Mouse (Mus musculus): Measurements from ENCODE around the gene Palmd.

Gene Palmd

DNA sequence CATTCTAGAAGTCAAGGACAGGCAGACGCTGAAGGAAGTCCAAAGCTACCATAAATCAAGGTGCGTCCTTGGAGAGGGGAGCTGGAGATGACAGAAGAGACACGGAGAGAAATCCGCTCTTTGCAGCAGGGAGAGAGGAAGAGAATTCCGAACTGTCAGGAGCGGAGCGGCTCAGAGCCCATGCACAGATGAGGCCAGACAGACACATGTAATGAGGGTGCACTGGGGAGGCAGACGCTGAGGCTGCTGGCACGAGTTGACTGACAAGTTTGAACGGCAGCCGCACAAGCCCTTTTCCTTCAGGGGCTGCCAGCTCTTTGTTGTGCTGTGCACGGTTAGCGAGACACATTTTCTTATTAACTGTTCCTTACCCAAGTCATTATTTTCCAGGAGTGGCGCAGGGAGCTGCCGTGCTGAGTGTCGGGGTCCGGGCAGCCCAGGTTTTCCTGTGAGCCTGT, at the start of gene Palmd:
TSS of gene Palmd (minus strand) at position 448 of the 458 bp plus-strand sequence.
- no peak for DNase-seq (ENCODE audit: low read depth)

DNA sequence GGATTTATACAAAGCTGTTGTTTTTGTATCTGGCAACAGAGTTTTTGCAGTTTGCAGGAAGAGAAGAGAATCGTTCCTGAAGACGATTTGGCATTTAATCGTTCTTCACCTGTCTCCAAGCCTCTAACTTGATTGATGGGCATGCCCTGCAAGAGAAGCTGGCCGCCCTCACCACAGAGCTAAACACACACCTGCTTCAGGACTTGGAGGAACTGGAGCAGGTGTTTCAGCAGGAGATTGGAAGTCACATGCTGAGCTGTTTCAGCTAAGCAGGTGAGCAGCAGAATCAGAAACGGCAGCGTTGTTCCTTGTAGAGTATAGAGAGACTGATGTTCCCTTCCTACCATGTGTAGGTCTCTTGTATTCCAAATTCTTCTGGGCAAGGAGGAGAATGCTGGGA, 41.4 kb upstream of the Palmd start:
- DNase-seq (ENCODE audit: low read depth): no peak

DNA sequence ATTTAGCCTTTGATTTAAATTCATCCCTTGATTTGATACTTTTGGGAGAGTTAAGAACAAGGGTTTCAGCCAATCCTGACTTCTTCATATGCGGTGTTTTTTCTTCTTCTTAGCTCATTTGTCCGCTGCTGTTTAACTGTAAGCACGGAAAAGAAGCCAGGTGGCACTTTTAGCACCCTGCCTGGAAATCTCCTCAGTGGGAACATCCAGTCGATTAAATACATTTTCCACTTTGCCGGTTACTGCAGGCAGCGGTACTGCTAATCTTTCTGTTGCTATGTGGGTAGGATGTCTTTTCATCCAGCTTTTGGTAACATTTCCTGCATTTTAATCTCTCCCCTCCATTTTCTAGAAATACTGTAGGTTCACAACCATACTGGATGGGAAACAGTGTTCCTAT, 38.6 kb upstream of the Palmd start:
- no peak for DNase-seq (ENCODE audit: low read depth)

DNA sequence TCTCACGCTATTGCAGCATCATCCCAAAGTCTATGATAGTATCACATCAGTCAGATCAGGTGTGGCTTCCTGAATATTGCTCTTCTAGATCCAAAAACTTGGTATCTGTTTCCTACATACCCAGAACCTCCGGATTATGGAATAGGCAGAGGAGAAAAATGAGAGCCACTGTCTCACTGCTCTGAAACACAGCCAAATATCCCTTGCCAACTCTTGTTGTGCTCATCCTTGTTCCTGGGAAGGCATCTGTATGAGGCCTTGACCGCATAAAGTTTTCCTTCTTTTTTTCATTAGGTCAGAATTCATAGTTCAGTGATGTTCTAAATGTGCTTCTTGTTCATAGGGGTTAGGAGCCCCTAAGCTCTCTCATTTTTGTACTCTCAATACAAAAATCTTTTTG, 37.8 kb upstream of the Palmd start:
- no peak for DNase-seq (ENCODE audit: low read depth)

DNA sequence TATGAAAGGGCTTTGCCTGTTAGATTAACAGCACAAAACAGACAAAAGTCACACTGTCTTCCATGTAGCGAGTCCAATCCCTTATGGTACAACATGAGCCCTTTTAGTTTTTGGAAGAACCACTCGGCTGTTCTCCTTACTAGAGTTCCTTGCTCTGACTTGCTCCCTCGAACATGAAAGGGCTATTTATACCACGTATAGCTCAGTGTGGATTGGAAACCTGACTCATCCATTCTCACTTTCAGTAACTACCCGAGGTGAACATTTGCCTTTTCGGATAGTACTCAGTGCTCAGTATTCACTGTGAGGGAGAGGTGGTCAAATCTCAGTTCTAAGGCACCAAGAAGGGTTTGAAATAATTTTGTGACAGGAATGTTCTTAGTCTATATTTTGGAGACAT, 34.6 kb upstream of the Palmd start:
- DNase-seq (ENCODE audit: low read depth): no peak

DNA sequence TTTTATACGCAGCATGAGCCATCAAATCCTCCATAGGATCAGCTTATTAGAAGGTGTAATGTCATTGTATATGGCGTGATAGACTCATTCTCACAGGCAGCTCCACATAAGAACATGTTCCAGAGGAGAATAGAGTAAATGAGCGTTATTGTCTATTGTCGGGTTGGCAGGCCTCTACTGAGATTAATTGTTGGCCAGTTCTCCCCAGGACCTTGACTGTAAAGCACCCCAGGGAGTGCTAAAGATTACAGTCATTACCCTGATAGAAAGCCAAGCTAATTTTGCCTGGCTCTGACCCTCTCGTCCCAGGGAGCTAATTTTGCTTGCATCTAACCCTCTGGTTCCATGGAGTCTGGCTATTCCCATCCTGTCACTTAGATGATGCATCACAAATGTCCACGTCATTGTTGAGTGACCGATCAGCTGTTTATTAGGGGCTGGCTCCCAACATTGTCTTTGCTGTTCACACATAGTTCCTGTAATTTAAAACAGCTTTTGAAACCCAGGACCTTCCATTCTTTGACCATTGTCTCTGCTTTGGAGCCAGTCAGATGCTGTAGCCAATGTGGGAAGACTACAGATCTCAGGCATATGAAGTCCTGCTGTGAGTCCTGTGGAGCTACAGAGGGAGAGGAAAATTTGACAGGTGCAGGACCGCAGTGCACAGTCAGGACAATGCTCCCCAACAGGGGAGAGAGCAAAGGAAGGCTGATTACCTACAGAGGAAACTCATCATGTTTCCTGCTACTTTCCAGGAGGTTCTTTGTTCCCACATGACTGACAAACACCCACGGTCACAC, 33.1 kb upstream of the Palmd start:
- DNase-seq (ENCODE audit: low read depth): no peak

DNA sequence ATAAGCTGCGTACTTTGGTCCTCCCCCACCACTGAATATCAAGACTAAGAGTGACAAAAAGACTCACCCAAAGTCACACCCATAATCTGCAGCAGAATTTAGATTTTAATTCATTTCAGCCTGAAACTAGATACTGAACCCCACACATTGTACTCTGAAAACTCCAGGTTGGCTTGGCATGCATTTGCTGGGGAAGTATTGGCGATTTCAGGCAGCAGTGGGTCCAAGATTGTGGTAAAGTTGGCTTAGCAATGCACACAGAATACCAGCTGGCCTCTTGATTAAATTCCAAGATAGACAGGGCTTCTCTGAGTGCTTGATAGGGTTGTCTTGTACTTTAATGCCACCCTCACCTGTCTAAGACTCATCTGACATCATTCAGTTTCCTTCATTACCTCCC, 24.2 kb upstream of the Palmd start:
- DNase-seq (ENCODE audit: low read depth): no peak

DNA sequence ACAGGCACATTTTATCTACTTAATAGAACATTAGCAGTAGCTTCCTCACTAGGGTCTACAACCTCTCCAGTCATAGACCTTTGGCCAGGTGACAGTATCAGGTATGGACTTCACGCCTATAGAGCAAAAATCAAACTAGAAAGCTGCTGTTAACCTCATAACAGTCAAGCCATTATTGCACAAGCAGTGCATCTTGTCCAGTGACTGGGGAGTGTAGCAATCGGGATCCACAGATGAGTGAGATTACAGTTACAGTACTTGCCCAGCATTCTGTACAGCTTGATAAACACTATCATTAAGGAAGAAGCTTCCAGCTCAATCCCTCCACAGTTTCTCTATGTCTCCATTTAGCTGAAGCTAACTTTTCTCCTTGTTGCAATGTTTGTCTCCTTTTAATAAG, 22.4 kb upstream of the Palmd start:
- no peak for DNase-seq (ENCODE audit: low read depth)

DNA sequence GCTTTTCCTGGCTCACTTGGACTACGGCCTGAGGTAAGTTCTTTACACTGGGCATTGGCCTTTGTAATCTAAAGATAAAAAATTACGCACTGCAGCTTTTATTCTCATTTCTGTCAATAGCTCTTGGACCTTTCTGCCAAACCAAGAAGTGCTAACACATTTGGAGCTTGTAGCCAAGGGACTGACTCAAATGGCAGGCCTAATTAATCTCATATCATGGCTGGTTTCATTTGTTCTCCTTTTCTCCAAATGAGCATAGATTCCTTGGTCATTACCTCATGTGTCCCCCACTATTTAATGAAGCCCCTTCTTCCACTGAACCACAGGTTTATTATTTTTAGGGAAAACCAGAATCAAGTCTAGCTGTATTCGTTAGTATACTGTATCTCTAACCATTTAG, 19.4 kb upstream of the Palmd start:
- DNase-seq (ENCODE audit: low read depth): no peak

DNA sequence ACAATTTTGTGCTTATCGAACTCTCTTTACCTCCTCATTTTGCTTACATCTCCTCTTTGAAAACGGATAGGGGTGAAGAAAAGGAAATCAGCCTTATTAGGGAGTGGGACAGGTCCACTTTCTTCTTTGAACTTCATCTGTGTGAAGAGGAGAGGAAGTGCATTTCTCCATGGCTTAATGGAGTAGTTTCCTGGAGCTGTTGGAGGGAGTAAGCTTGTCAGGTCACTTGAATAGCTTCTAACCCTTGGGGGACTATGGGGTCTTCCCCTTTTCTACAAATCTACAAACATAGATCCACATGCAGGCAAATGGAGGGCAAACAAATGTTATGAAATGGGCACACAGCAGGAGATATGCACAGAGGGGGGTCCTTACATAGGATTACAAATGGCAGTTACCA, 17.7 kb upstream of the Palmd start:
- DNase-seq (ENCODE audit: low read depth): no peak

DNA sequence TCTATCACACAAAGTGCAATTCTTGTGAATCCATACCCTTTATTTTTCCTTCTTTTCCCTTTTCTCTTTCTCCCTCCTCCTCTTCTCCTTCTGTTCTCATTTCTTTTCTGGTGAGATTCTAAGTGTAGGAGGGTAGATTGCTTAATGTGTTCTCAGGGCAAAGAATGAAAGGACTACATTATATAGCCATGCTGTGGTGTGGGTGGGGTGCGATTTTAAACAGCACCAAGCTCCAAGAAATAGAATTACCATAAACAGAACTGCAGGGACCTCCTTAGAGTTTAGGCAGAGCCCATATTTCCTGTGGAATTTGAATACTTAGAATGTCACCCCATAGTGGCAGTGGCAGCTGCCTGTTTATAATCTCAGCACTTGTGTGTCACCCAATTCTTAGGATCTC, 17.0 kb upstream of the Palmd start:
- no peak for DNase-seq (ENCODE audit: low read depth)

DNA sequence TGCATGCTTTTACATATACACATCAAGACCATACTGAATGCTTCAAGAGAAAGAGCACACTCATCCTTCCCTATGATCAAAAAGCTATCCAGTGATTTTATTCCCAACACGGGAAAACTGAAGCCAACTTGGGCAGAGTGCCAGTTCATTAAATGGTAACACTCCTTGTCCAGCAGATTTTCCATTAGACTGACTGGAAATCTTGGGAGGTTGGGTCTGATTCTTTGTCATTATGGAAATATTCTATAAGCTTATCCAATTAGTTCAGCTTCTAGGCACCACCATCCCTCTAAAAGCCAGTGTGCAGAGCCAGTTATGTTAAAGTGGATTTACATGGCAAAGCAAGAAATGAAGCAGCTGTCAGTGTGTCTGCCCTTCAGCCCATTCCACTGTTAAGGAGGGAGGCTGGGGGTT, 16.3 kb upstream of the Palmd start:
- no peak for DNase-seq (ENCODE audit: low read depth)

DNA sequence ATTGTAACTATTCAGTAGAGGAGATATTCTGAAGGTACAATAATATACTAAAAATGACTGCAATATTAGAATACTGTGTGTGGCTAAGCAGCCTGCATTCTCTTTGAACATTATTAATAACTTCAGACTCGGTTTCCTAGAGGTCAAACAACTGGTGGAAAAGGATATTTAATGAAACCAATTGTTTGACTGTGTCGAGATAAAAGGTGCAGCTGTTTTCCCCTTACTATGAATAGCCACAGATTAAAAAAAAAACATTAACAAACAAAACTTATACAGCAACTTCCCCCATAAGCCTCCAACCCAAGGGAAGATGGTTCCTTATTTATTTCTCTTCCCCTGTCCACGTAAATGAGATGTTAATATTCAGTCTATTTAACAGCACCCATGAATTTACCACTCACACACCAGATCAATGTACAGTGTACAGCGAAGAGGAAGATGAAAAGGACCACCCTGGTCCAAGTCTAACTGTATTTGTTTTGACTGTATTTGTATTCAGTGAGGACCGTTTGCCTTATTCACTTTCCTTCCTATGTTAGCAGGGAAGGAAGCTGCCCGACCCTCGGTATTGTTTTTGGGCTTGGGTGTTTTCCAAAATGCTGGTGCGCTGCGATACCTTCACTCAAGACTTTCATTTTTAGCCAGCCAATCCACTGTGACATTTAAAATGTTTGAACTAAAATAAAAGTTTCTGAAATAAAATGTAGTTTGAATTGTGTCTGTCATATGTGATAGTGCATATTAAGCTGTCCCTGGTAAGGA, 13.2 kb upstream of the Palmd start:
- no peak for DNase-seq (ENCODE audit: low read depth)

DNA sequence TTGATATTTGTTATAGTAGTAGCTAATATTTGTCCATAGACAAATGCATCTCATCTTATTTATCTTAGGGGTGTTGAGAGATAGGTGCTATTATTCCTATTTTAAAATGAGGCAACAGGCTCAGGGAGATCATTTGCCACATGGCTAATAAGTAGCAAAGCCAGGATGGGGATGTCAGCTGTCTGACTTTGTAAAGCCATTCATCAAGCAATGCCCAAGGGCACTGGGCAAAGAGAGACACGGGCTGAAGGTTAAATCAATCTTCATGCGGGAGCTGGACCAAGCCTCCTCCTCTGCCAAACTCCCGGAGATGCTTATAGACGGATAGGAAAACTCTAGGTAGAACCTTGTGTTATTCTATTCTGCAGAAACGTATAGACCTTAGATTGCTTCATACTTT, 999 bp upstream of the Palmd start:
- no peak for DNase-seq (ENCODE audit: low read depth)

DNA sequence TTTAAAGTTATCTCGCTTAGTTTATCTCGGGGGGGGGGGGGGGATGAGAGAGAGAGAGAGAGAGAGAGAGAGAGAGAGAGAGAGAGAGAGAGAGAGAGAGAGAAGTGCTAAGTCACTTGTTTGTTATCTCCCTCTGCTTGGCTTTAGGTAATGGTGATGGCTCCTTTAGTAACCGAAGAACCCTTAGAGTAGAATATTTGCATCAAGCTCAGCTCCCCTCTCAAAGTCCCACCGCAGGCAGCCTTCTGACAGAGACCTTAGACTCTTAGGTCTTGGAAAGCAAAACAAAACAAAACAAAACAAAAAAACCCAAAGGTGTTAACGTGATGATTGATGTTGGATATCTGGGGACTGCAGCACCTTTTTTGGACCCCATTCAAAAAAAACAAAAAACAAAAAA, 216 bp upstream of the Palmd start:
- no peak for DNase-seq (ENCODE audit: low read depth)

DNA sequence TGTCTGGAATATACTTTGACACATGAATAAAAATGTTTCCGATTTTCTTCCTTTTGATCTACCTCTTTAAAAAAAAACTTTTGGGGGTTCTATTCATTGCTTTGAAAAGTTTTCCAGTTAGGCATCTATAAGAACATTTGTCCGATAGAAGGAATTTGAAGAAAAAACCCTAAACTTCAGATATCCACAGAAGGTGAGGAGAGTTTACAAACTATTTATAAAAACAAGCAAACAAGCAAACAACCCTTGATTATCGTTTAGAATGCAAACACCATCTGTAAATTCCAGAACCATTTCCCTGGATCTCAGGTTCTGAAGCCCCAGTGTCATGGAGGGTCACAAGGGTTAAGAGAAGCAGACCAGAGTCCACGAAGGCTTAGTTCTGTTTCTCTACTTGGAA, 820 bp downstream of the Palmd start, which contains the start of gene 4930455H04Rik:
TSS of gene 4930455H04Rik (plus strand) at position 301 of the 400 bp plus-strand sequence.
- no peak for DNase-seq (ENCODE audit: low read depth)

DNA sequence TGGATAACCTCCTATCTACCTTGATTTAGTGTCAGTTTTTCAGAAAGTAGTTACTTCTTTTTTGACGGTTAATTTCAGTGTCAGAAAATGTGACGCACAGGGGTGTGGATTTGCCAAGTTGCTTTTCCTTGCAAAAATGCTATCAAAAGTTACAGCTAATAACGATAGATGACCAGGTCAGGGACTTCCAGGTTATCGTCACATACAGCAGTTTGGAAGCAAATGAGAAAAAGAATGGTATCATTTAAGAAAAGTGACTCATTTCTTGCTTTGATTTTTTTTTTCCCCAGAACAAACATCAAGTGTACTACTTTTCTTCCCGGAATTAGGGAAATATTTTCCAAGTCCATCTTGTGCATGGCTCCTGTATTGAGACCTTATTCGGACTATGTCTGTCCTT, 1.4 kb downstream of the Palmd start:
- DNase-seq (ENCODE audit: low read depth): no peak

DNA sequence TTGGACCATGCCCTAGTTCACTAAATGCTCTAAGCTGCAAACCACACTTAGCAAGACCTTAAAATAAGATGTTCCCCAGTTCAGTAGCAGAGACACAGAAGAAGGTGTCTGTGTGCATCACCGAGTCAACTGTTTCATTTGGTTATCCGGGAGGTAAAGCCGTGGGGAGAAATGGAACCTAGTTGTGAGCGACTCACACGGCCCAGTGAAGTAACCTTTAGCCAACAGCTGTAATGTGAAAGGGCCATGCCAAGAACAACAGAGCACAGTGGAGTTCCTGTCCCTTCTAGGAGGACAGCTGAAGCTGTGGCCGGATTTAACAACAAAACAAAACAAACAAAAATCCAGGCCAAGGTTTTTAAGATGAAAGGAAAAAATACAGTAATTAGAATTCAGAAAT, 2.0 kb downstream of the Palmd start:
- no peak for DNase-seq (ENCODE audit: low read depth)

DNA sequence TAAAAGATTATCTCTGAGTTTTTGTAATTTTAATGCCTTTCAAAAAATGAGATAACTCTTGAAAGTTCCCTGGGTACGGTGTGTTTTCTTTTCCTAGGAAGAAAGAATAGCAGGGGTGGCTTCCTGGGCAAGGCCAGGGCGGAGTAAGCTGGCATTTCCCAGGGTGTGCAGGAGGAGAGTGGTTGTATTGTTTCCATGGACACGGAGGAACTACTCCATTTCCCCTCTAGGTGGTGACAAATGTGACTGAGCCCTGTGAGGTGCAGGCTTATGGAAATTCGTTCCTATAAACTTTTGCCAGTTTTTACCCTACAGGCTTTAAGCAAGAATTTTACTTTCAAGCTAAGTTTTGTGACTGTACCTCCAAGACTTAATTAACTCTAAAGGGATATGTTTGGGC, 2.6 kb downstream of the Palmd start:
- DNase-seq (ENCODE audit: low read depth): no peak

DNA sequence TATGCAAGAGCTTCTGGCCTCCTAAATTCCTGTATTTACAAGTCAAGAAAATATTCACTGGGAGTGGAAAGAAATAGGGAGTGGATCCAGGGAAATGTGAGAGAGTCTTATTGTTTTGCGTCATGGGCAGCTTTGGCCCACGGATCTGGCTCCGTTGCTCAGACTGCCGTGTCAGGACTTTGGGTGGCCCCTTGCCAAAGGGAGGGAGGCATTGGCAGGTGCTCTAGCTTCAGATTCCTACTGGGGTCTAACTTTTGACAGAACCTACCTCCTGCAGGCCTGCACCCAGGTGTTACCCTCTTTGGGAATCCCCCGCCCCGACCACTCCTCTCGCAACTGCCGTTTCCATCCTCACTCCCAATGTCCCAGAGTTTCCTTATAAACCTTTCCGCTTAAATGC, 4.4 kb downstream of the Palmd start:
- no peak for DNase-seq (ENCODE audit: low read depth)

DNA sequence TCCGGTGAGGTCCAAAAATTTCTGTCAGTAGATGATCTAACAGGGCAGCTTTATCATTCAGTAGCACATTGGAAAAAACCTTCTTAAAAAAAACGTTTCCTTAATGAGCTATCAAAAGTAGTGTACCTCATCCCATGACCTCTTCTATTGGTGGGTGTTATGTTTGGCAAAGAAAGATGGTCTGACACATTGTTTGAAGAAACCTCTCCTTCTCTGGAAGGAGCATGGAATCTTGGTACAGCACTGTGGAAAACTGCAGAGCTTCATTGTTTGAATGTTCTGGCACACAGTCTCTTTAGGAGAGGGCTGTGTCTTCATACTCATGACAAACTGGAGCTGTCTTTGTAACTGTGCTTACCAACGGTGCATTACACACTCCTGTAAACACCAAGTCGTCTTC, 5.6 kb downstream of the Palmd start:
- DNase-seq (ENCODE audit: low read depth): no peak

DNA sequence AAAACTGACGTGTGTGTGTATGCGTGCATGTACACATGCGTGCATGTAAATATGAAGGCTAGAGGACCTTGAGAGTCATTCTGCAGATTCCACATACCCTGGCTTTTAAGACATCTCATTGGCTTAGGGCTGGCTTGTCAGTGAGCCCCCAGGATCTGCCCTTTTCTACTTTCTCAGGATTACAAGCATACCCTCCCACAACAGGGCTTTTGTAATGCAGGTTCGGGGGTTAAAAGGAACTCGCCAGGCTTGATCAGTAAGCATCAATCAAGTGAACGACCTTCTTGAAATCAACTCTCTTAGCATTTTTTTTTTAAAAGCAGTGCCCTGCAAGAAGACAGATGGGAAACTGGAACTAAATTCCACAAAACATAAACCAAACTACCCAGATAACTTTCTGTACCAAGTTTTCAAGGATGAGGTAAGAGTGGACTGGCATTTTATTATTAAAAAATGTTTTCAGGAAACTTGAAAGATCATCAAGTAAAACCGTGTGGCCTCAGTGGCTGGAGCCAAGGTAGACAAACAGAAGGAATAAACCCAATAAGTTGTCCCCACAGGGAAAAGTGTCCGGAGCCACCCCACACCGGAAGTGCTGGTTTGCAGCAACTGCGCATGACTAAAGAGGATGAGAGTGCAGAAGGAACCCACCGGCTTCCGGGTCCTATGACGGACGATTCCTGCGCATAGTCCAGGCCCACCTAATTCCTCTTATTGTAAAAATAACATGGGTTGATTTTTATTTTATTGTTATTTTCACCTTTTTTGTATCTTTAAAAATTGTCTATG, 7.2 kb downstream of the Palmd start:
- DNase-seq (ENCODE audit: low read depth): no peak

DNA sequence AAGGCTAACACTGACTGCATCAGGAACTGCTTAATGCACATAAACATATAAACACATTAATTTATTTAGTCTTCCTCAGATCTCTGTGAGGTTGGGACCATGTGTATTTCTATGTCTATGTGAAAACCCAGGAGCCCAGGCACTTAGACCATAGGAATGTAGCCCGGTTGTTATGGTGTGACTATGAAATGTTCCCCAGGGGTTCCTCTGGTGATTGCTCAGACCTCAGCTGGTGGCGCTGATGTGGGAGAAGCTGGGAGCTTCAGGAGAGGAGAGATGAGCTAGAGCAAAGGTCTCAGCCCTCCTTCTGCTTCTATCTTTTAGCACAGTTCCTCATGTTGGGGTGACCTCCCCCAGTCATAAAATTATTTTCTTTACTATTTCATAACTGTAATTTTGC, 8.4 kb downstream of the Palmd start:
- no peak for DNase-seq (ENCODE audit: low read depth)

Measured in naive thymus-derived CD4-positive, alpha-beta T cell, adult 2 months (primary cell).